Mouse (Mus musculus): ENCODE data around the gene Gm20388.

DNA sequence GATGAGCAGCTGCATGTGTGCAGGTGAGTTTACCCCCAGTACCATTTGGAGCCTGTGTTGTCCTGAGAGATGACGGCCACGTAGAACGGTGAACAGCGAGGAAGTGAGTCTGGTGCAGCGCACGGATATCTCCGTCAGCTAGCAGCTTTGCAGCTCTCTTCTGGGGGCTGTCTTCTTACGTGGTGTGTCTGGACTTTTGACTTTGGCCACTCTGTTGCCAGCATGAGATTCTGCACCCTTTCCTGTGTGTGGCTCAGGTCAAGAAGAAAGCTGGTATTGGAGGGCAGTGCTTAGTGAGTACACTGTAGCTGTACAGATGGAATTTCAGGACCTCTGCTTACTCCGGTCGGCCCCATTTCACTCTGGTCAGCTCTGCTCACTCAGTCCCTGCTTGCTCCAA, 47.4 kb downstream of the Gm20388 start:
- TF ChIP-seq EP300 (IDR thresholded peaks at IDR 0.05; ENCODE audit: low read depth) (no peak), CTCF (IDR thresholded peaks at IDR 0.05; ENCODE audit: low read depth) (no peak)

All from liver, embryonic 14.5 days (tissue).